Mouse (Mus musculus): ENCODE measurements around the gene Fam76a.

DNA sequence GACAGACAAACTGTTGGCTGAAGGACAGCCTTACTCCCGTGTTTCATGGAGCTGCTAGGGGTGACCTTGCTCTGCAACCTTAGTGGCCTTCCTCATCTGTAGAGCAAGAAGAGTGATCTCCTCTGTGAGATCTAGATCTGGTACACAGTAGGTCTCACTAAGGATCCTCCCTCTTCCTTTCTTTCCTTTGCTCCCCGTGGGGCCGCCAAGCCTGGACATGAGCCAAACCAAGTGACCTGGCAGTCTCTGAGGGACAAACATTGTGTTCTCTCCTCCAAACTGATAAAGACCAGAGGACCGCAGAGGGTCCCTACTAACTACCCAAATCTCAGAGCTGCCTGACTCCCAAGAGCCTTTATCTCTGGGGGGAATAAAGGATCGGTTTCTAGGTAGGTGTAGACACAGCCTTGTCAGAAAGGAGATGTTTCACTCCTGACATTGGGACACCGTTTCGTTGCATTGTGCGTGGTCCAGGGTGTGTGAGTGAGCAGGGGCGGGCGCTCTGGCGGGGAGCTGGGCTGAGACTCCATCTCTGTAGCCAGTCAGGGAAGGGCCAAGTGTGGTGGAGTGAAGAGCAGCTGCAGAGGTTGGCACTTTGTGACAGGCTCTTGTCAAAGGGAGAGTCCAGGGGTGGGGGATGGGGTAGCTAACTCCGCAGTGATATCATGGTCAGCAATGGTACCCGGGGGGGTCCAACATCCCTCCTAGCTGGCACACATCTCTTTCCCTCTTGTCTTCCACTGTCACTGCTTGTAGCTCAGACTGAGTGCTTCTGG is 38.7 kb upstream of the Fam76a start:
- TF ChIP-seq CTCF (conservative IDR thresholded peaks at IDR 0.05; ENCODE audit: low read length) (no peak), NANOG (IDR thresholded peaks at IDR 0.05; ENCODE audit: borderline replicate concordance, low read length) (no peak)
